Comparison of ENCODE assay signal across 9 mouse cellular contexts in genomic region chr5:73382737-73383646, GRCm38 (mm10). TPM values are rescaled to one million over a fixed set of nuclear protein-coding genes. Genes with fewer than 3 reads are reported as not detected.
DNase-seq lines count a peak whose midpoint lies in the region; ATAC-seq and TF ChIP-seq lines count a peak whose summit lies in the region.
"Had no signal": no experiment of that assay in that cellular context is flagged by ENCODE, and none has a peak within 500 bp of the region (broad histone marks: within the 10 kb centered on the region; RNA-seq: fewer than 3 reads in every experiment).

No protein-coding gene starts in this region.

- no peaks in the 10 kb centered on the region for H3K27me3 ChIP-seq in forebrain, postnatal 0 days (ENCODE audit: insufficient read depth, low read length)
- H3K27me3 ChIP-seq in liver, embryonic 14.5 days (ENCODE audit: control insufficient read depth, insufficient read depth, low read length): no peaks in the 10 kb centered on the region; the same call in 1 of the 2 replicates

- peak; percentile 82 for TF ChIP-seq CTCF in forebrain, postnatal 0 days (IDR thresholded peaks at IDR 0.05; ENCODE audit: low read depth)
- peak; percentile 60 for TF ChIP-seq CTCF in liver, embryonic 14.5 days (IDR thresholded peaks at IDR 0.05; ENCODE audit: low read depth)

- H3K9me3 ChIP-seq in forebrain, postnatal 0 days (ENCODE audit: low read length): no peaks in the 10 kb centered on the region
- no peaks in the 10 kb centered on the region for H3K9me3 ChIP-seq in liver, embryonic 14.5 days (ENCODE audit: control insufficient read depth, low read length)

- no peak overlapping the region for H3K27ac ChIP-seq in forebrain, postnatal 0 days (ENCODE audit: low read depth, low read length)
- no peak overlapping the region for H3K27ac ChIP-seq in liver, embryonic 14.5 days

- no peaks in the 10 kb centered on the region for H3K36me3 ChIP-seq in forebrain, postnatal 0 days (ENCODE audit: insufficient read depth)
- H3K36me3 ChIP-seq in liver, embryonic 14.5 days (replicated peaks; ENCODE audit: control insufficient read depth, insufficient read depth, low read depth): no peaks in the 10 kb centered on the region

- no peaks in the 10 kb centered on the region for H3K4me1 ChIP-seq in forebrain, postnatal 0 days (ENCODE audit: insufficient read depth)
- H3K4me1 ChIP-seq in liver, embryonic 14.5 days (replicated peaks; ENCODE audit: control insufficient read depth in 2 of 2, insufficient read depth in 2 of 2, low read length in 1 of 2): no peaks in the 10 kb centered on the region

- 26% methylated on average over 3 of the region's 3 CpGs for WGBS in forebrain, postnatal 0 days
- 19% methylated on average over 3 of the region's 3 CpGs for whole genome bisulfite sequencing in liver, embryonic 14.5 days (ENCODE audit: insufficient replicate concordance)

- ATAC-seq in forebrain, postnatal 0 days: peak; percentile 33; the same call in 1 of the 2 replicates
- ATAC-seq in inflammation-experienced regulatory T-cells, adult 6 months: peak; percentile 77
- no peak for ATAC-seq in liver, embryonic 14.5 days (ENCODE audit: insufficient read depth)

- H3K9ac ChIP-seq in forebrain, postnatal 0 days: no peak overlapping the region
- no peak overlapping the region for H3K9ac ChIP-seq in liver, embryonic 14.5 days (replicated peaks)

- no peak for TF ChIP-seq EP300 in liver, embryonic 14.5 days (IDR thresholded peaks at IDR 0.05; ENCODE audit: low read depth)

- no peak overlapping the region for H3K4me3 ChIP-seq in forebrain, postnatal 0 days (ENCODE audit: low read depth, low read length)
- H3K4me3 ChIP-seq in liver, embryonic 14.5 days (ENCODE audit: insufficient read depth in 1 of 2, low read depth in 2 of 2, low read length in 2 of 2): no peak overlapping the region

- DNase-seq in 3T3-L1 (ENCODE audit: low read depth, low spot score) (peak; percentile 90), ES-CJ7 (ENCODE audit: low read depth, low spot score) (peak; percentile 82)
- DNase-seq in cerebellum, adult 11 months: peak; percentile 34
- peak; percentile 88 for DNase-seq in forebrain, postnatal 0 days
- DNase-seq in liver, embryonic 14.5 days (ENCODE audit: low read depth in 3 of 3, low spot score in 3 of 3): peak; percentile 58 to 64 (median 59)
- DNase-seq in retina, postnatal 7 days (ENCODE audit: low read depth, low spot score): peak; percentile 71
- DNase-seq in urinary bladder, postnatal 10 days (ENCODE audit: low spot score): no peak

- H3K4me2 ChIP-seq in forebrain, postnatal 0 days (ENCODE audit: low read depth): no peak overlapping the region
- H3K4me2 ChIP-seq in liver, embryonic 14.5 days (ENCODE audit: low read depth): no peak overlapping the region

RNA-seq across cellular contexts. Expression of gene Cwh43, which starts 22.9 kb away (rescaled TPM):
- 0.14 and 1.5 TPM in 2 replicates for total RNA-seq in forebrain, postnatal 0 days (2014; rRNA removed)
- polyA plus RNA-seq in forebrain, postnatal 0 days (2015; fragmentation: Nextera tagmentation; extraction: Ambion mirVana): 0.51 and 0.65 TPM in 2 replicates
- not detected for polyA plus RNA-seq in inflammation-experienced regulatory T-cells, adult 6 months (2017; shearing (Covaris generic))
- polyA plus RNA-seq in liver, embryonic 14.5 days (2012; rRNA removed): not detected in 2 replicates
- polyA plus RNA-seq in liver, embryonic 14.5 days (2014; fragmentation: Nextera tagmentation; extraction: Ambion mirVana): not detected in 2 replicates
- total RNA-seq: gastrocnemius, postnatal 36 days had no signal

RNA-seq across cellular contexts. Expression of gene Ociad2, which starts 42.2 kb away (rescaled TPM):
- total RNA-seq in forebrain, postnatal 0 days (2014; rRNA removed): 12.7 and 16.5 TPM in 2 replicates
- polyA plus RNA-seq in forebrain, postnatal 0 days (2015; fragmentation: Nextera tagmentation; extraction: Ambion mirVana): 25.5 and 30.6 TPM in 2 replicates
- polyA plus RNA-seq in inflammation-experienced regulatory T-cells, adult 6 months (2017; shearing (Covaris generic)): 1 to 10 TPM in 2 of 3 experiments, under 1 TPM in 1; 0.32 to 2.7 (median 1.2) TPM
- 0.51 and 0.95 TPM in 2 replicates for polyA plus RNA-seq in liver, embryonic 14.5 days (2012; rRNA removed)
- polyA plus RNA-seq in liver, embryonic 14.5 days (2014; fragmentation: Nextera tagmentation; extraction: Ambion mirVana): 2.8 and 3.6 TPM in 2 replicates
